Mouse (Mus musculus) brain, embryonic 14.5 days (tissue): ENCODE measurements at regions not wholly inside any gene's neighbourhood (a gene's known extent, or its start where the extent isn't known, plus 50 kb on each side); places are given as distances from the start of the nearest gene placed in this dataset.

Source experiments
- CTCF ChIP-seq: fragments of 200-500 bp; IDR thresholded peaks from 2 replicates; pipeline ENCODE4 v1.5.1; 2012; ENCODE audit warnings: inconsistent platforms, mild to moderate bottlenecking, moderate library complexity, borderline replicate concordance; ENCODE audit not compliant: insufficient read depth, insufficient read length; ENCODE audit errors: extremely low read depth
- POLR2A ChIP-seq: fragments of 200-500 bp; IDR thresholded peaks from 2 replicates; pipeline ENCODE4 v1.6.1; 2012; ENCODE audit warnings: mild to moderate bottlenecking, inconsistent platforms, borderline replicate concordance; ENCODE audit not compliant: poor library complexity, insufficient read depth, insufficient read length, severe bottlenecking; ENCODE audit errors: extremely low read depth

DNA sequence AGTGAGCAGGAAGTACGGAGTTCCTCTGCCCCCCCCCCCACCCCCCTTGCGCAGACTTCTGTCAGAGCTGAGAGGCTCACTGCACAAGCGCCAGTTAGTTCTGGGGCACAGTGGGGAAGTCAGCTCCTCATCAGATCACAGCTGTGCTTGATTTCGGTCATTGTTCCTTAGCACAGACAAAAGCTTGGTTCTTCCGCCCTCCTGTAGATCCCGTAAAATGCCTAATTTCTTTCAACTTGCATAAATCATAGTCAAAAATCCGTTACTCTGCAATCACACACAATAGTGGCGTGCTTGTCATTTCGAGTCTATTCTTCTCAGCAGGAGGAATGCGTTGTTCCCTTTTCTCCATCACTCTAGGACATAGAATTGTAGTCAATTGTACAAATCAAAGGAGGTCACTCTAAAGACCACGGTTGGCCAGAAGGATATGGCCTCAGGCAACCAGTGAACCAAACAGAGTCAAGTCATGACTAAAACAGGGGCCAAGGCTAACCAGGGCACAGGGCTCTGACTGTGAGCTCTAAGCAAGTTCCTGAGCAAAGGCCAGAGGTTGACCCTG lies 83.3 kb upstream of the Gm10985 start:
- TF ChIP-seq POLR2A (no peak), CTCF (no peak)
